Mouse (Mus musculus): ENCODE measurements around the gene Rcor3.

GRCm38 (mm10) chr1:192130202-192130601 is 7.7 kb downstream of the Rcor3 start:
- TF ChIP-seq POLR2A (IDR thresholded peaks at IDR 0.05; ENCODE audit: borderline replicate concordance, control insufficient read depth, low read depth, low read length) (no peak), CTCF (IDR thresholded peaks at IDR 0.05; ENCODE audit: control insufficient read depth, insufficient read depth, low read length) (no peak)
